Mouse (Mus musculus) ES-E14 (cell line): ENCODE results near the gene Arhgef28. TPM values are rescaled to one million over a fixed set of nuclear protein-coding genes. Genes with fewer than 3 reads are reported as not detected.

Experiments
- DNase-seq: peaks from one replicate; pipeline ENCODE4 v3.0.0-alpha.2; 2013; ENCODE audit warnings: low read depth, low spot score
- H3K27ac ChIP-seq: 2 replicates; pipeline ENCODE4 v1.5.1; 2012; ENCODE audit warnings: low read depth, mild to moderate bottlenecking, low read length, moderate library complexity, mixed read lengths; ENCODE audit not compliant: poor library complexity, insufficient read depth, severe bottlenecking
- H3K36me3 ChIP-seq: 2 replicates; pipeline ENCODE4 v1.6.1; 2012; ENCODE audit warnings: mild to moderate bottlenecking, low read length, moderate library complexity, mixed read lengths; ENCODE audit not compliant: control insufficient read depth, poor library complexity, insufficient read depth, severe bottlenecking
- H3K4me1 ChIP-seq, 2 experiments: fragments of 150-350 bp in 1 of 2; sonication (generic) in 1 of 2; 2 replicates each; pipeline ENCODE4 v1.6.1; 2012; ENCODE audit warnings: low read length in 2 of 2, mild to moderate bottlenecking in 1 of 2, mixed read lengths in 1 of 2; ENCODE audit not compliant: control insufficient read depth in 2 of 2, insufficient read depth in 2 of 2, poor library complexity in 1 of 2
- H3K4me3 ChIP-seq, 2 experiments: fragments of 150-350 bp in 1 of 2; sonication (generic) in 1 of 2; 2 replicates each; pipeline ENCODE4 v1.5.1; 2012; ENCODE audit warnings: low read length in 2 of 2, low read depth in 1 of 2, mild to moderate bottlenecking in 1 of 2, mixed read lengths in 1 of 2; ENCODE audit not compliant: insufficient read depth in 1 of 2, poor library complexity in 1 of 2, severe bottlenecking in 1 of 2
- H3K9ac ChIP-seq: 2 replicates; pipeline ENCODE4 v1.6.1; 2012; ENCODE audit warnings: low read depth, mild to moderate bottlenecking, low read length, mixed read lengths; ENCODE audit not compliant: poor library complexity, insufficient read depth, severe bottlenecking
- H3K9me3 ChIP-seq: fragments of 150-350 bp; sonication (generic); 2 replicates; pipeline ENCODE4 v1.6.1; 2012; ENCODE audit warnings: low read depth, mild to moderate bottlenecking, low read length; ENCODE audit not compliant: control insufficient read depth, insufficient read depth
- CHD2 ChIP-seq: IDR thresholded peaks from 2 replicates; pipeline ENCODE4 v1.6.1; 2014; ENCODE audit warnings: mild to moderate bottlenecking, low read depth, low read length, inconsistent platforms
- HCFC1 ChIP-seq: IDR thresholded peaks from 2 replicates; pipeline ENCODE4 v1.6.1; 2012; ENCODE audit warnings: low read length, inconsistent platforms, borderline replicate concordance; ENCODE audit not compliant: insufficient read depth
- MAFK ChIP-seq: IDR thresholded peaks from 2 replicates; pipeline ENCODE4 v1.6.1; 2014; ENCODE audit warnings: mild to moderate bottlenecking, low read depth, low read length, inconsistent platforms; ENCODE audit not compliant: insufficient read depth
- ZC3H11A ChIP-seq: IDR thresholded peaks from 2 replicates; pipeline ENCODE4 v1.6.1; 2012; ENCODE audit warnings: low read depth, mild to moderate bottlenecking, inconsistent platforms, low read length, borderline replicate concordance
- ZNF384 ChIP-seq: IDR thresholded peaks from 2 replicates; pipeline ENCODE4 v1.6.1; 2012; ENCODE audit warnings: low read depth, low read length, inconsistent platforms
- in situ Hi-C, 2 experiments: fragments of 600-800 bp; cut with MboI; formaldehyde crosslinking; loops; one replicate each; pipeline ENCODE4 v1.15.1; 2025; ENCODE audit warnings: low sequenced_read_pairs in 2 of 2, inconsistent platforms in 1 of 2; ENCODE audit not compliant: unreplicated experiment in 2 of 2
- total RNA-seq: library from RNA; depleted of rRNA; stranded (reverse); fragments of 300-350 nt; gene quantifications from 2 replicates; pipeline ENCODE4 v1.2.3, GENCODE M21; 2012

The Arhgef28 gene
- total RNA-seq, 1 experiment = 19.0 TPM

DNA sequence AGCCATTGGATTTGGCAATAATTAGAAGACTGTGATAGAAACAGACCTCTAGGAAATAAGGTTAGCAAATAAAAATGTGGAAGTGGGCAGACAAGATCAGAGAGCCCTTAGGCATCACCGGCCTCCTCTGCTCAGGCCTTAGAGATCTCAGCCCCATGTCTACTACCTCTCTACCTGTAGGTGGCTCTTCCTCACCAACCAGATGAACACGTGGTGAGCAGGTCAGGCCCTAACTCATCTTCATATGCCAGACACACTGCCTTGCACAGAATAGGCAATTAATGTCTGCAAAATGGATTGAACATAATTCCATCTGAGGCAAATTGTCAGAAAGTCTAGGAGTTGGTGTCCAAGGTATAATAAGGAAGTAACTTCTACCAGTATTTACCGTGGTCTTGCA is 258.6 kb downstream of the Arhgef28 start:
- no peak for DNase-seq
- in situ Hi-C loops = loop anchor here in 1 of 2 experiments (25.0 kb wide), 1 partner anchor 435 kb away; no protein-coding TSS in a partner anchor
- TF ChIP-seq HCFC1 (no peak), ZC3H11A (no peak), MAFK (no peak), CHD2 (no peak), ZNF384 (no peak)
- no peak overlapping the region for H3K9ac ChIP-seq
- no peak overlapping the region for H3K27ac ChIP-seq
- H3K36me3 ChIP-seq = peaks cover 11% of the 10 kb centered on the region; the same call in 1 of the 2 replicates
- no peak overlapping the region for H3K4me3 ChIP-seq
- no peaks in the 10 kb centered on the region for H3K4me1 ChIP-seq
- no peaks in the 10 kb centered on the region for H3K9me3 ChIP-seq

- H3K36me3 ChIP-seq = peaks cover 11% of the 10 kb centered on the region; the same call in 1 of the 2 replicates
- DNase-seq = no peak
- no peak overlapping the region for H3K4me3 ChIP-seq
- H3K27ac ChIP-seq = no peak overlapping the region
- no peaks in the 10 kb centered on the region for H3K9me3 ChIP-seq
- in situ Hi-C loops = loop anchor here in 1 of 2 experiments (25.0 kb wide), 1 partner anchor 434 kb away; no protein-coding TSS in a partner anchor
- TF ChIP-seq ZC3H11A (no peak), HCFC1 (no peak), ZNF384 (no peak), CHD2 (no peak), MAFK (no peak)
- no peaks in the 10 kb centered on the region for H3K4me1 ChIP-seq
- no peak overlapping the region for H3K9ac ChIP-seq
Measured at GRCm38 (mm10) chr13:97946422-97946821, 259.8 kb downstream of the Arhgef28 start.

GRCm38 (mm10) chr13:97941909-97942680 is 264.1 kb downstream of the Arhgef28 start:
- peaks cover 4% of the 10 kb centered on the region; the same call in 1 of the 2 replicates for H3K36me3 ChIP-seq
- no peak for DNase-seq
- no peak overlapping the region for H3K9ac ChIP-seq
- TF ChIP-seq ZC3H11A = no peak
- TF ChIP-seq MAFK = no peak
- no peak for TF ChIP-seq ZNF384
- TF ChIP-seq HCFC1 = no peak
- TF ChIP-seq CHD2 = no peak
- no peak overlapping the region for H3K4me3 ChIP-seq
- no peak overlapping the region for H3K27ac ChIP-seq
- in situ Hi-C loops = loop anchor here in 1 of 2 experiments (25.0 kb wide), 1 partner anchor 430 kb away; no protein-coding TSS in a partner anchor
- peaks cover 0 to 6% of the 10 kb centered on the region in 2 experiments; a peak in 1 of 4 replicates for H3K4me1 ChIP-seq
- no peaks in the 10 kb centered on the region for H3K9me3 ChIP-seq

DNA sequence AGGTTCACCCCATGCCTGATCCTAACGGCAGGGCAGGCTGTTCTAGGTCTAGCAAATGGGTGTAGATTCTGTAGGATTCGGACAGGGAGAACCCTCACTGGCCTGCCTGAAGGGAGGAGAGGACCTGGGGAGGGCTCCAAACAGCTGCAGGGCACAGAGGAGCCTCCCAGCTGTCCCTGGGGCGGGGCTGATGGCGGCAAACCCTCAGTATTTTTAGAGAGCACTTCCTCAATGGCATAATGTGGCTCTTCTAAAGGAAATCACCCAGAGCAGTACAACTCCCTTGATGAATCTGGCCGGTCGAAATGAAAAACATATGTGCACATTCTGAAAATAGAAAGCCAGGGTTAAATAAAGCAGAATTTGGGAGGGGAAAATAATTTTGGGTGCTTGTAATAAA is 265.1 kb downstream of the Arhgef28 start:
- Histone ChIP-seq H3K9me3 (no peaks in the 10 kb centered on the region), H3K36me3 (peaks cover 4% of the 10 kb centered on the region; the same call in 1 of the 2 replicates), H3K9ac (no peak overlapping the region), H3K27ac (no peak overlapping the region), H3K4me3 (no peak overlapping the region), H3K4me1 (peaks cover 0 to 6% of the 10 kb centered on the region in 2 experiments; a peak in 1 of 4 replicates)
- TF ChIP-seq ZC3H11A = no peak
- no peak for TF ChIP-seq MAFK
- no peak for TF ChIP-seq ZNF384
- no peak for TF ChIP-seq HCFC1
- TF ChIP-seq CHD2 = no peak
- no peak for DNase-seq
- in situ Hi-C loops = loop anchor here in 1 of 2 experiments (25.0 kb wide), 1 partner anchor 429 kb away; no protein-coding TSS in a partner anchor
